Mouse (Mus musculus) hindbrain, embryonic 15.5 days (tissue): ENCODE data around the gene Ankrd33. TPM values are rescaled to one million over a fixed set of nuclear protein-coding genes. Genes with fewer than 3 reads are reported as not detected.

ENCODE experiments used
- ATAC-seq: fragments of 200-750 bp; cut with Nextera tagmentation; 2 replicates; pipeline ENCODE4 v1.8.0; 2017; ENCODE audit warnings: low read depth, moderate number of reproducible peaks, moderate TSS enrichment; ENCODE audit not compliant: low FRiP score
- H3K27ac ChIP-seq: fragments of 300-500 bp; sonication (generic); replicated peaks from 2 replicates; pipeline ENCODE4 v1.5.1; 2015; ENCODE audit warnings: mild to moderate bottlenecking, inconsistent platforms
- H3K27me3 ChIP-seq: fragments of 300-500 bp; sonication (generic); 2 replicates; pipeline ENCODE4 v1.6.1; 2015; ENCODE audit warnings: control low read depth, inconsistent platforms
- H3K36me3 ChIP-seq: fragments of 300-500 bp; sonication (generic); 2 replicates; pipeline ENCODE4 v1.6.1; 2015; ENCODE audit warnings: control low read depth, inconsistent platforms
- H3K4me1 ChIP-seq: fragments of 300-500 bp; sonication (generic); replicated peaks from 2 replicates; pipeline ENCODE4 v1.6.1; 2015; ENCODE audit warnings: control low read depth, inconsistent platforms
- H3K4me2 ChIP-seq: fragments of 300-500 bp; sonication (generic); 2 replicates; pipeline ENCODE4 v1.6.1; 2015; ENCODE audit warnings: moderate library complexity, mild to moderate bottlenecking, inconsistent platforms
- H3K4me3 ChIP-seq: fragments of 300-500 bp; sonication (generic); 2 replicates; pipeline ENCODE4 v1.5.1; 2015; ENCODE audit warnings: mild to moderate bottlenecking, inconsistent platforms
- H3K9ac ChIP-seq: fragments of 300-500 bp; sonication (generic); 2 replicates; pipeline ENCODE4 v1.6.1; 2015; ENCODE audit warnings: inconsistent platforms
- H3K9me3 ChIP-seq: fragments of 300-500 bp; sonication (generic); 2 replicates; pipeline ENCODE4 v1.6.1; 2016; ENCODE audit warnings: control low read depth, inconsistent platforms
- WGBS: fragments of 180-500 bp; shearing (Covaris S2); methylation state at CpG from one replicate; pipeline ENCODE4 v1.1.7; 2015; 5-methylcytosine and 5-hydroxymethylcytosine counted together
- polyA plus RNA-seq: library from polyadenylated mRNA; unstranded; fragments of >200 nt; fragmentation: Nextera tagmentation; extraction: Ambion mirVana; gene quantifications from 2 replicates; pipeline ENCODE4 v1.2.1, GENCODE M21; 2015

Gene Ankrd33
- polyA plus RNA-seq, 1 experiment from 2014 or later = not detected

- 93% methylated on average over 8 of the region's 8 CpGs for WGBS
- Histone ChIP-seq H3K4me3 (no peak overlapping the region), H3K4me2 (no peak overlapping the region), H3K27ac (no peak overlapping the region), H3K9me3 (no peaks in the 10 kb centered on the region), H3K9ac (no peak overlapping the region), H3K4me1 (peaks cover 25% of the 10 kb centered on the region), H3K36me3 (no peaks in the 10 kb centered on the region), H3K27me3 (no peaks in the 10 kb centered on the region)
- ATAC-seq = no peak
Observed at GRCm38 (mm10) chr15:101091551-101091950, 24.0 kb upstream of the Ankrd33 start.

GRCm38 (mm10) chr15:101092121-101092828 is 23.3 kb upstream of the Ankrd33 start:
- peak overlapping the region; percentile 19 for H3K4me2 ChIP-seq
- H3K9me3 ChIP-seq = no peaks in the 10 kb centered on the region
- 0 out of 2 replicates have a peak overlapping the region, but pooled peaks have one; percentile 2 for H3K9ac ChIP-seq
- no peaks in the 10 kb centered on the region for H3K36me3 ChIP-seq
- no peaks in the 10 kb centered on the region for H3K27me3 ChIP-seq
- peak; percentile 10; the same call in 1 of the 2 replicates for ATAC-seq
- 22% methylated on average over 14 of the region's 14 CpGs for WGBS
- peaks cover 25% of the 10 kb centered on the region for H3K4me1 ChIP-seq
- H3K27ac ChIP-seq = peak overlapping the region; percentile 47
- H3K4me3 ChIP-seq = no peak overlapping the region

- Histone ChIP-seq H3K27ac (peak overlapping the region; percentile 60), H3K36me3 (no peaks in the 10 kb centered on the region), H3K27me3 (no peaks in the 10 kb centered on the region), H3K4me1 (peaks cover 28% of the 10 kb centered on the region), H3K9ac (0 out of 2 replicates have a peak overlapping the region, but pooled peaks have one; percentile 2), H3K4me2 (peak overlapping the region; percentile 19), H3K9me3 (no peaks in the 10 kb centered on the region), H3K4me3 (no peak overlapping the region)
- peak; percentile 81 for ATAC-seq
- WGBS = 13% methylated on average over 25 of the region's 25 CpGs
Observed at GRCm38 (mm10) chr15:101092829-101093648, 22.5 kb upstream of the Ankrd33 start.

DNA sequence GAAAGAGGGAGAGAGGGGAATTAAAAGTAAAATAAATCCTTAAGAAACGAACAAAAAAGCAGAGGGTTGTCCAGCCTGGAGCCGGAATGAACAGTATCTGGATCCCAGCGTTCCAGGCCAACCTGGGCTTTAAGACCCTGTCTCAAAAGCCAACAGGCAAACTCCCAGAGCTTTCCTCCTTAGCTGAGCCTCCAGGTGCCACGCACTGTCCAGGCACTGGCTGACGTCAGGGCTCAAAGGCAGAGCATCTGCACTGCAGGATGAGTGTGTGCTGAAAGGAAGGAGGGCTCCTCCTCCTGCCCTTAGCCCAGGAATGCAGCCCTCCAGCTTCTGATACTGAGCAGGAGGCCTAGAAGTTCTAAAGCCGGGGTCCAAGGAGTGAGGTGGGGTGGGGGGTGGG is 21.6 kb upstream of the Ankrd33 start:
- H3K4me2 ChIP-seq = no peak overlapping the region
- no peak overlapping the region for H3K4me3 ChIP-seq
- ATAC-seq = no peak
- H3K4me1 ChIP-seq = peaks cover 30% of the 10 kb centered on the region
- no peaks in the 10 kb centered on the region for H3K9me3 ChIP-seq
- H3K9ac ChIP-seq = no peak overlapping the region
- H3K36me3 ChIP-seq = no peaks in the 10 kb centered on the region
- H3K27ac ChIP-seq = no peak overlapping the region
- no peaks in the 10 kb centered on the region for H3K27me3 ChIP-seq
- WGBS = 48% methylated on average over 6 of the region's 6 CpGs

DNA sequence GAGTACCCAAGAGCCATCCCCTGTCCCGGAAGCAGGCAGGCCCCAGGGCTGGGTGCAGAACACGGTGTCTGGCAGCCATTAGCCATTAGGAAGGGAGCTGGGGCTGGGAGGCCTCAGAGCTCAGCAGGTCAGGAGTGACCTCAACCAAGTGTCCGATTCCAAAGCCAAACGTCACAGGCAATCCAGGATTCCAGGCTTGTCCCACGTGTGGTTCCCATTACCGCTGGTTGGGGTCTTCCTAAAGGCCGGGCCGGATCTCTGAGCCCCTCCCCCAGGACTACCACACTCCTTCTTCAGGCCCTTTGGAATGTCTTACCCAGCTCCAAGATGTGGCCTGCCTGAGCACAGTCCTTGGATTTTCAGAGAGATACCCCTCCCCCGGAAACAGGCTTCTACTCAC is 20.6 kb upstream of the Ankrd33 start:
- peaks cover 30% of the 10 kb centered on the region for H3K4me1 ChIP-seq
- no peak overlapping the region for H3K4me2 ChIP-seq
- no peak for ATAC-seq
- no peaks in the 10 kb centered on the region for H3K27me3 ChIP-seq
- no peaks in the 10 kb centered on the region for H3K9me3 ChIP-seq
- H3K27ac ChIP-seq = no peak overlapping the region
- 59% methylated on average over 9 of the region's 9 CpGs for WGBS
- H3K9ac ChIP-seq = no peak overlapping the region
- H3K36me3 ChIP-seq = no peaks in the 10 kb centered on the region
- H3K4me3 ChIP-seq = no peak overlapping the region

GRCm38 (mm10) chr15:101095392-101095791 is 20.2 kb upstream of the Ankrd33 start:
- ATAC-seq = no peak
- 49% methylated on average over 3 of the region's 3 CpGs for WGBS
- no peak overlapping the region for H3K4me2 ChIP-seq
- no peak overlapping the region for H3K9ac ChIP-seq
- no peaks in the 10 kb centered on the region for H3K27me3 ChIP-seq
- peaks cover 30% of the 10 kb centered on the region for H3K4me1 ChIP-seq
- no peak overlapping the region for H3K4me3 ChIP-seq
- H3K36me3 ChIP-seq = no peaks in the 10 kb centered on the region
- no peaks in the 10 kb centered on the region for H3K9me3 ChIP-seq
- H3K27ac ChIP-seq = no peak overlapping the region

DNA sequence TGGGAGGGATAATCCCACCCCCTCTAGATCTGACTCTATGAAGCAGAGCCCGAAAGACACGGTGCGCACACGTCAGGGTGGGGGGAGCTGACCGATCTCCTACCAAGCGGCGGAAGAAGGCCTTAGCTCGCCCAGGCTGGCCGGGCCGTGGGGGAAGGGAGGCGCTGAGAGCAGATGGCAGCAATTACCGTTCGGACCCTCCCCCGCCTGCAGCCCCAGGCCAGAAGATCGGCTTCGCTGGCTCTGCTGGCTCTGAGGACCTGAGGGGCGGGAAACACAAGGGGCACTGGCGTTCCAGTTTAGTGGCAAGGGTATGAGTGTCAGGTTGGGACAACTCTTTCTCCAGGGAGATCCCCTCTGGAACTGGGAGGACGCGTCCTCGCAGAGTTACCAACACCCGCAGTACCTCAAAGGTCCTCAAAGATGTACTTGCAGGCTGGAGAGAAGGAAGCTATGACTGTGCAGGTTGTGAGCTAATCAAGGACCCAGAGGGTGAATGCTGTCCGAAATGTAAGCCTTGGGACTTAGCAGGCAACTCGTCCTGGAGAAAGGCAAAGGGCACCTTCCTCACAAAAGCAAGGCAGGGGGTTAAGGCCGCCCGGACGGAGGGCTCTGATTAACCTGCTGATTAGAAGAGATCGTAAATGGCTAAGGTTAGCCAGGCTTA is 17.4 kb upstream of the Ankrd33 start:
- ATAC-seq = 0 out of 2 replicates have a peak, but pooled peaks have one; percentile 23
- no peaks in the 10 kb centered on the region for H3K36me3 ChIP-seq
- no peak overlapping the region for H3K27ac ChIP-seq
- H3K9me3 ChIP-seq = no peaks in the 10 kb centered on the region
- WGBS = 6% methylated on average over 28 of the region's 28 CpGs
- no peaks in the 10 kb centered on the region for H3K27me3 ChIP-seq
- H3K9ac ChIP-seq = no peak overlapping the region
- H3K4me2 ChIP-seq = peak overlapping the region; percentile 36
- peaks cover 20% of the 10 kb centered on the region for H3K4me1 ChIP-seq
- H3K4me3 ChIP-seq = no peak overlapping the region

GRCm38 (mm10) chr15:101100996-101101395 is 14.6 kb upstream of the Ankrd33 start:
- Histone ChIP-seq H3K27ac (no peak overlapping the region), H3K4me3 (no peak overlapping the region), H3K27me3 (no peaks in the 10 kb centered on the region), H3K4me1 (peaks cover 15% of the 10 kb centered on the region), H3K9me3 (no peaks in the 10 kb centered on the region), H3K4me2 (no peak overlapping the region), H3K36me3 (no peaks in the 10 kb centered on the region), H3K9ac (no peak overlapping the region)
- no peak for ATAC-seq
- WGBS = 90% methylated on average over 3 of the region's 3 CpGs

- H3K27me3 ChIP-seq = no peaks in the 10 kb centered on the region
- H3K36me3 ChIP-seq = no peaks in the 10 kb centered on the region
- ATAC-seq = no peak
- H3K9me3 ChIP-seq = no peaks in the 10 kb centered on the region
- H3K4me1 ChIP-seq = peaks cover 4% of the 10 kb centered on the region; the same call in 1 of the 2 replicates
- 70% methylated on average over 9 of the region's 9 CpGs for WGBS
- H3K4me3 ChIP-seq = no peak overlapping the region
- H3K9ac ChIP-seq = no peak overlapping the region
- H3K4me2 ChIP-seq = no peak overlapping the region
- no peak overlapping the region for H3K27ac ChIP-seq
Observed at GRCm38 (mm10) chr15:101103605-101104304, 11.8 kb upstream of the Ankrd33 start.

DNA sequence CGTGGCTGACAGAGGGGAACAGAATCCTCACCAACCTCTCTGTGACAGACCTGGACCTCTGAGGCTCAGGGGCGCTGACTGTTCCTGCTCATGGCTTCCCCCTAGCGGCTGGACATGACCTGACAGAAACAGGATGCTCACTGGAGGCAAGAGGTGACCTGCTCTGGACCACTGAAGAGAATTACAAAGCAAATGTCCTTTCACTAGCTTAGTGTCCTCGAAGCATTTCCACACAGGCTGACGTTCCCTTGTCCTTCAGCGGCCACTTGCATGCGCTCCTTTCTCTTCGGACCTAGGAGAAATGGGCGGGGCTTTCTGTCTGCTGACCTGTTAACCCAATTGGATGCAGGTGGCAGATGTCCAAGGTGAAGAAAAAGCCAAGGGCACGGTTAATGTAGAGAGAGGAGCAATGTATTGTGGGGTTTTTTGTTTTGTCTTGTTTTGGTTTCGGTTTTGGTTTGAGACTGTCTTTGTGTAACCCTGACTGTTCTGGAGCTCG is 10.0 kb upstream of the Ankrd33 start:
- Histone ChIP-seq H3K4me3 (no peak overlapping the region), H3K4me2 (peak overlapping the region; percentile 35; the same call in 1 of the 2 replicates), H3K9ac (no peak overlapping the region), H3K4me1 (0 out of 2 replicates have a peak, but pooled peaks cover 3% of the 10 kb centered on the region), H3K27ac (no peak overlapping the region), H3K27me3 (no peaks in the 10 kb centered on the region), H3K9me3 (no peaks in the 10 kb centered on the region), H3K36me3 (no peaks in the 10 kb centered on the region)
- no peak for ATAC-seq
- 20% methylated on average over 12 of the region's 12 CpGs for WGBS

GRCm38 (mm10) chr15:101106011-101106410 is 9.5 kb upstream of the Ankrd33 start:
- 86% methylated on average over 10 of the region's 10 CpGs for WGBS
- ATAC-seq = no peak
- Histone ChIP-seq H3K4me2 (no peak overlapping the region), H3K36me3 (no peaks in the 10 kb centered on the region), H3K9ac (no peak overlapping the region), H3K27ac (no peak overlapping the region), H3K4me1 (0 out of 2 replicates have a peak, but pooled peaks cover 3% of the 10 kb centered on the region), H3K27me3 (no peaks in the 10 kb centered on the region), H3K9me3 (no peaks in the 10 kb centered on the region), H3K4me3 (no peak overlapping the region)
